Mouse (Mus musculus) large intestine, adult 2 months (tissue): Measurements from ENCODE around the gene Gm17018. TPM values are rescaled to one million over a fixed set of nuclear protein-coding genes. Genes with fewer than 3 reads are reported as not detected.
A peak's percentile ranks its signal among the peaks of the same experiment; 100 is the strongest.

ENCODE experiments used
- DNase-seq: peaks from one replicate; pipeline ENCODE4 v3.0.0-alpha.2; 2012; ENCODE audit warnings: low read depth, low spot score
- WGBS: fragments of 180-500 bp; shearing (Covaris S2); methylation state at CpG from one replicate; pipeline ENCODE4 v1.1.7; 2018; 5-methylcytosine and 5-hydroxymethylcytosine counted together
- polyA plus RNA-seq: library from polyadenylated mRNA; depleted of rRNA; stranded (reverse); fragments of >200 nt; gene quantifications from 2 replicates; pipeline ENCODE4 v1.2.3, GENCODE M21; 2012; rRNA removed

The Gm17018 gene
- polyA plus RNA-seq, 1 experiment, result 11.6 TPM

- 71% methylated on average over 7 of the region's 7 CpGs for WGBS
Measured at GRCm38 (mm10) chr19:45616735-45617134, 56.3 kb downstream of the Gm17018 start.

DNA sequence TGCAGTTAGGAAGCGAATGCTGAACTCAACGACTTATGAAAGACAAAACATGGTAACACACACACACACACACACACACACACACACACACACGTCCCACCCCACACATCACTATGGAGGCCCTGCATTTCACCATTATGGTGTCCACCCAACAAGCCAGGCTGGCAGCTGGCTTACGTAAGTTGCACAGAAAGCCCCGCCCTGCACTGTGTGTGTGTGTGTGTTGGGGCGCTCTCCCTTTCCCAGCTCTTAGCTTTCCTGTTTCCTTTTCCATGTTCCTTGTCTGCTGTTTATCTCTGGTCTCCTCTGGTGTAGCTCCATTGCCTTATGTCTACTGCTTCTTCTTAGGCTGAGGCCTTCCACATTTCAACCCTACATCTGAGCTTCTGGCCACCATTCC lies 57.8 kb downstream of the Gm17018 start:
- 70% methylated on average over 6 of the region's 6 CpGs for WGBS
- DNase-seq, result no peak

More at GRCm38 (mm10) chr19:45616735-45617134, 56.3 kb downstream of the Gm17018 start:
- no peak for DNase-seq

GRCm38 (mm10) chr19:45619744-45620501 lies 59.5 kb downstream of the Gm17018 start:
- WGBS, result 71% methylated on average over 14 of the region's 14 CpGs
- DNase-seq, result peak; percentile 8

GRCm38 (mm10) chr19:45621061-45621460 lies 60.6 kb downstream of the Gm17018 start:
- WGBS, result 83% methylated on average over 7 of the region's 7 CpGs
- DNase-seq, result no peak

- no peak for DNase-seq
- WGBS, result 94% methylated on average over 5 of the region's 5 CpGs
Measured at GRCm38 (mm10) chr19:45622144-45622543, 61.7 kb downstream of the Gm17018 start.

DNA sequence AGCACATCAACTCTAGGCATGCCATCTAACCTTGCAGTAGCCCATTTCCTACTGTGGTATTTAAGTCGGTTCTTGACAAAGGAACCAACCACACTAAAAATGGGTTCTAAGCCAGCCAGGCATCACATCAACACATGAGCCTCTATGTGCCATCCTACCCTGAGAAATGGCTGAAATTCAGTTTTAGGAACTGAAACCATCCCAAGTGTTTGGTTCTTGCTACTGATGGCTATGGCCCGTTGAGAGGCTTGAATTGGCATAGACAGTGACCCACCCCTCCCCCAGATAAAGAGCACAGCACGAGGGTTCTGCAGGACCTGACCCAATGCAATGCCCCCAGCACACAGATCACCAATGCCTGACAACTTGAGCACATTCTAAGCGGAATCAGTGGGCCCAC lies 63.3 kb downstream of the Gm17018 start:
- no peak for DNase-seq
- WGBS, result 81% methylated on average over 4 of the region's 4 CpGs

DNA sequence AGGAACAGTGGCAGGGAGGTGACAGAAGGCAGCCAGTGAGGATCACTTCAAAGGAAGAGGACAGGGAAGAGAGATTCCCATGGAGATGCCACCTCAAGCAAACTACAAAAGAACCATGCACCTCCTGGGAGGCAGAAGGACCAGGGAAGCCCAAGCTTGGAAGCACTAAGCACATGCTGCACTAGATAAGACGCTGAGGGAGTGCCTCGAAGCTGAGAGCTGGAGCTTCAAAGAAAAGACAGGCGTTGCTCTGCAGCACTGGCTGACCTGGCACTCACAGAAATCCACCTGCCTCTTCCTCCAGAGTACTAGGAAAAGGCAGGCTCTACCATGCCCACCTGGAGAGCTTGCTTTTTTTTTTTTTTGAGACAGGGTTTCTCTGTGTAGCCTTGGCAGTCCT lies 66.6 kb downstream of the Gm17018 start:
- DNase-seq, result no peak
- WGBS, result 42% methylated on average over 3 of the region's 3 CpGs

- WGBS, result 80% methylated on average over 6 of the region's 6 CpGs
- no peak for DNase-seq
Measured at GRCm38 (mm10) chr19:45628649-45629048, 68.2 kb downstream of the Gm17018 start.

GRCm38 (mm10) chr19:45629219-45629618 lies 68.8 kb downstream of the Gm17018 start:
- 95% methylated on average over 3 of the region's 3 CpGs for WGBS
- DNase-seq, result no peak

Other genes with a start within 250 kb of the Gm17018 start
- 6.4 and 6.5 TPM in 2 replicates for gene Btrc, start 196.9 kb upstream of the Gm17018 start, polyA plus RNA-seq
- gene Poll, start 84 bp upstream of the Gm17018 start, polyA plus RNA-seq, result 8.3 and 8.5 TPM in 2 replicates
- gene Fbxw4, start 99.7 kb downstream of the Gm17018 start, polyA plus RNA-seq, result 32.5 and 32.9 TPM in 2 replicates
- not detected in 2 replicates for gene Fgf8, start 182.3 kb downstream of the Gm17018 start, polyA plus RNA-seq
- 56.0 and 71.8 TPM in 2 replicates for gene Npm3, start 189.0 kb downstream of the Gm17018 start, polyA plus RNA-seq
- 14.7 and 21.1 TPM in 2 replicates for gene Mgea5, start 223.2 kb downstream of the Gm17018 start, polyA plus RNA-seq